Mouse (Mus musculus) layer of hippocampus, postnatal 14 days (tissue): Measurements from ENCODE around the gene Sh2d1b2. TPM values are rescaled to one million over a fixed set of nuclear protein-coding genes. Genes with fewer than 3 reads are reported as not detected.

Experiments
- DNase-seq, 2 experiments: peaks; one replicate each; pipeline ENCODE4 v3.0.0; 2021 to 2022; ENCODE audit warnings: low spot score in 2 of 2, mixed read lengths in 1 of 2
- total RNA-seq, 2 experiments: library from RNA; stranded (reverse); gene quantifications; 2 replicates each; pipeline ENCODE4 v1.2.3; 2021

Gene Sh2d1b2
- total RNA-seq, 2 experiments from 2014 or later = not detected

- no peak for DNase-seq
These were observed 40.7 kb downstream of the Sh2d1b2 start for GRCm38 (mm10) chr1:170273252-170273651.

GRCm38 (mm10) chr1:170277016-170277415, 44.5 kb downstream of the Sh2d1b2 start, which contains the start of gene Sh2d1b1:
TSS of gene Sh2d1b1 (plus strand) at chr1:170277320.
- DNase-seq = no peak

GRCm38 (mm10) chr1:170282415-170283129, 50.0 kb downstream of the Sh2d1b2 start:
- no peak for DNase-seq

GRCm38 (mm10) chr1:170292239-170292951, 59.8 kb downstream of the Sh2d1b2 start:
- peak; percentile 69 to 87 for DNase-seq

GRCm38 (mm10) chr1:170293257-170293656, 60.7 kb downstream of the Sh2d1b2 start:
- DNase-seq = no peak

GRCm38 (mm10) chr1:170294786-170295570, 62.4 kb downstream of the Sh2d1b2 start:
- no peak for DNase-seq

- DNase-seq = no peak
These were observed 66.9 kb downstream of the Sh2d1b2 start for GRCm38 (mm10) chr1:170299496-170299895.

- DNase-seq = no peak
These were observed 69.1 kb downstream of the Sh2d1b2 start for GRCm38 (mm10) chr1:170301686-170302085.

- DNase-seq = no peak
These were observed 69.9 kb downstream of the Sh2d1b2 start for GRCm38 (mm10) chr1:170302456-170302855.

GRCm38 (mm10) chr1:170303103-170303502, 70.6 kb downstream of the Sh2d1b2 start:
- no peak for DNase-seq

Other genes starting within 250 kb of the Sh2d1b2 start
- 1 to 10 TPM; 6.3 to 9.2 TPM for gene Ddr2, start 122.0 kb upstream of the Sh2d1b2 start, total RNA-seq
- gene Uap1, start 57.8 kb upstream of the Sh2d1b2 start, total RNA-seq = 10 to 100 TPM; 52.2 to 54.4 TPM
- 100 to 1,000 TPM; 163 to 168 TPM for gene Uhmk1, start 17.4 kb upstream of the Sh2d1b2 start, total RNA-seq
- not detected for gene Sh2d1b1, start 44.6 kb downstream of the Sh2d1b2 start, total RNA-seq
- gene Gm7694, start 73.6 kb downstream of the Sh2d1b2 start, total RNA-seq = 1 to 10 TPM; 3.4 to 4.0 TPM
- not detected for gene Spata46, start 76.1 kb downstream of the Sh2d1b2 start, total RNA-seq